Mouse (Mus musculus) forebrain, embryonic 13.5 days (tissue): Measurements from ENCODE around the gene 6430550D23Rik. TPM values are rescaled to one million over a fixed set of nuclear protein-coding genes. Genes with fewer than 3 reads are reported as not detected.
A peak's percentile ranks its signal among the peaks of the same experiment; 100 is the strongest.

Experiments used
- ATAC-seq: fragments of 200-750 bp; cut with Nextera tagmentation; 2 replicates; pipeline ENCODE4 v1.8.0; 2017
- H3K27ac ChIP-seq: fragments of 300-500 bp; sonication (generic); 2 replicates; pipeline ENCODE4 v1.5.1; 2015; ENCODE audit warnings: inconsistent platforms, mild to moderate bottlenecking, moderate library complexity
- H3K27me3 ChIP-seq: fragments of 300-500 bp; sonication (generic); 2 replicates; pipeline ENCODE4 v1.6.1; 2015; ENCODE audit warnings: mild to moderate bottlenecking, inconsistent platforms
- H3K36me3 ChIP-seq: fragments of 300-500 bp; sonication (generic); 2 replicates; pipeline ENCODE4 v1.6.1; 2015; ENCODE audit warnings: mild to moderate bottlenecking, inconsistent platforms; ENCODE audit not compliant: poor library complexity, severe bottlenecking
- H3K4me1 ChIP-seq: fragments of 300-500 bp; sonication (generic); 2 replicates; pipeline ENCODE4 v1.6.1; 2015; ENCODE audit warnings: inconsistent platforms
- H3K4me2 ChIP-seq: fragments of 300-500 bp; sonication (generic); 2 replicates; pipeline ENCODE4 v1.6.1; 2015; ENCODE audit warnings: inconsistent platforms, mild to moderate bottlenecking, moderate library complexity
- H3K4me3 ChIP-seq: fragments of 300-500 bp; sonication (generic); 2 replicates; pipeline ENCODE4 v1.5.1; 2015; ENCODE audit warnings: mild to moderate bottlenecking, inconsistent platforms
- H3K9ac ChIP-seq: fragments of 300-500 bp; sonication (generic); 2 replicates; pipeline ENCODE4 v1.6.1; 2015; ENCODE audit warnings: mild to moderate bottlenecking, inconsistent platforms
- H3K9me3 ChIP-seq: fragments of 300-500 bp; sonication (generic); replicated peaks from 2 replicates; pipeline ENCODE4 v1.6.1; 2016; ENCODE audit warnings: inconsistent platforms
- WGBS: fragments of 180-500 bp; shearing (Covaris S2); methylation state at CpG from one replicate; pipeline ENCODE4 v1.1.7; 2015; 5-methylcytosine and 5-hydroxymethylcytosine counted together
- polyA plus RNA-seq: library from polyadenylated mRNA; unstranded; fragments of >200 nt; fragmentation: Nextera tagmentation; extraction: Ambion mirVana; gene quantifications from 2 replicates; pipeline ENCODE4 v1.2.1, GENCODE M21; 2015

6430550D23Rik gene
- polyA plus RNA-seq, 1 experiment from 2014 or later = 1.3 TPM

DNA sequence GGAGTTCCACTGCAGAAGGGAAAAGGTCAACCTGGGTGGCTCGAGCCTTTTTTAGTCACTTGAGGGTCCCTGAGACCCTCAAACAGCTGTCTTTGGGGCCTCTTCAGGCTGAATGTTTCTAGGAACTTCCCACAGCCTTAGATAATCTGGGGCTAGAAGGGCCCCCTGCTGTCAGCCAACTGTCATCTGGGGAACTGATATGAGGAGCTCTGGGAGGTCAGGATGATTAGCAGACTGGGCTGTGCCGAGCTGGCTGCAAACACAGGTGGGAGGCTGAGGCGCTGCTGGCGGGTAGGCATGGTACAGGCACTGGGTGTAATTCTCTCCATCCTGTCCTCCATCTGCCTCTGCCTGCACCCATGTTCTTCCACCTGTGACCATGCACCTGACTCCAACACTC is 18.7 kb downstream of the 6430550D23Rik start:
- Histone ChIP-seq H3K27me3 (no peaks in the 10 kb centered on the region), H3K4me2 (no peak overlapping the region), H3K9ac (no peak overlapping the region), H3K36me3 (peaks cover 100% of the 10 kb centered on the region), H3K27ac (no peak overlapping the region), H3K9me3 (no peaks in the 10 kb centered on the region), H3K4me3 (no peak overlapping the region), H3K4me1 (no peaks in the 10 kb centered on the region)
- no peak for ATAC-seq
- WGBS = 73% methylated on average over 4 of the region's 4 CpGs

DNA sequence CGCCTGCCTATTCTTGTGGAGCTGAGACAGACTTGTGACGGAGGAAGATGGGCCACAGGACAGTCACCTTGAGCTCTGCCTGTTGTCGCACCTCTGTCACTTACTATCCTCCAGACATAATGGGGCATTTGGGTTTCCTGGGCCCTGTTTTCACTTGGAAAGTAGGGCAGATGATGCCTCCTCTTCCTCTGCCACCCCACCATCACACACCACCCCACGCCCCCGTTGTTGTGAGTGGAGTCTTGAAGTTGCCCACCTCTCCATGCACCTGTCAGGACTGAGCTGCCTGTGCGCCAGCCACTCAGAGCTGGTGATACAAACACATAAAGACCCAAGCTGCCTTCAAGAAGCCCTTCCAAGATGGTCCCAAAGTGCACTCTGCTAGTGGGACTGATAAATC is 20.6 kb downstream of the 6430550D23Rik start:
- no peak overlapping the region for H3K27ac ChIP-seq
- H3K4me3 ChIP-seq = no peak overlapping the region
- no peaks in the 10 kb centered on the region for H3K27me3 ChIP-seq
- peaks cover 100% of the 10 kb centered on the region for H3K36me3 ChIP-seq
- H3K9me3 ChIP-seq = no peaks in the 10 kb centered on the region
- no peaks in the 10 kb centered on the region for H3K4me1 ChIP-seq
- H3K9ac ChIP-seq = no peak overlapping the region
- ATAC-seq = no peak
- H3K4me2 ChIP-seq = no peak overlapping the region
- WGBS = 100% methylated on average over 6 of the region's 6 CpGs

DNA sequence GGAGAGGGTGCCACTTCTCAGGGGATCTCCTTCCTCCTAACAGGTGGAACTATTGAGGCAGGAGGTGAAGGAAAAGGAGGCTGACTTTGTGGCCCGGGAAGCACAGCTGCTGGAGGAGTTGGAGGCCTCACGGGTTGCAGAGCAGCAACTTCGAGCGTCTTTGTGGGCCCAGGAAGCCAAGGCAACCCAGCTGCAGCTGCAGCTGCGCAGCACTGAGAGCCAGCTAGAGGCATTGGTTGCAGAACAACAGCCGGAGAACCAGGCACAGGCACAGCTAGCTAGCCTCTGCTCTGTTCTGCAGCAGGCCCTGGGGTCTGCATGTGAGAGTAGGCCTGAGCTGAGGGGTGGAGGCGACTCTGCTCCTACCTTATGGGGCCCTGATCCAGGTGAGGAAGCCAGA is 22.0 kb downstream of the 6430550D23Rik start:
- ATAC-seq = no peak
- peaks cover 100% of the 10 kb centered on the region for H3K36me3 ChIP-seq
- no peaks in the 10 kb centered on the region for H3K4me1 ChIP-seq
- WGBS = 91% methylated on average over 7 of the region's 7 CpGs
- H3K9me3 ChIP-seq = no peaks in the 10 kb centered on the region
- no peaks in the 10 kb centered on the region for H3K27me3 ChIP-seq
- H3K4me3 ChIP-seq = no peak overlapping the region
- H3K4me2 ChIP-seq = no peak overlapping the region
- no peak overlapping the region for H3K27ac ChIP-seq
- no peak overlapping the region for H3K9ac ChIP-seq

DNA sequence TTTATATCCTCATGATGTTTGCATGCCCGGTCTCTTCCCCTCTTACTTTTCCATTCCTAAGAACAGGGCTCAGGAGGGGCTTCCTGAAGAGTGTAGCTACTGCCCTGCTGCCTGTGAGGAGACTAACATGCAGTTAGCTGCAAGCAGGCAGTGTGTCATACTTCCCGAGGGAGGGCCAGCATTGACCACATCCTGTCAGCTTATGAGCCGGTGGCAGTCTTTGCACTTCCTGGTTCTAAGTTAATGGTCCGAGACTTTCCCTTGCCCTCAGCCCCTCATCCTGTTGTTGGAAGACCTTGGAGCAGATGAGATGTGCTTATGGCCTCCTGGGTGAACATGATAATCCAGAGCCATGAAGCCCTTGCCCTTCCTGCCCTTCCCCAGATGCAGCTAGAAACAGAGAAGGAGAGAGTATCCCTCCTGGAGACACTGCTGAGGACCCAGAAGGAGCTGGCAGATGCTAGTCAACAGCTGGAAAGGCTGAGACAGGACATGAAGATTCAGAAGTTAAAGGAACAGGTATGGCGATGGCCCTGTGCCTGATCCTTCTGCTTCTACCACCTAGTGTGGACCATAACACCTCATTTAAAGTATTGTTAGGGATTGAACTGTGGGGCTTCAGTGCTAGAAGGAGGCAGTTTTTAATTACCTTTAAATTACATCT is 28.3 kb downstream of the 6430550D23Rik start:
- H3K36me3 ChIP-seq = peaks cover 96% of the 10 kb centered on the region
- H3K4me2 ChIP-seq = no peak overlapping the region
- H3K27ac ChIP-seq = no peak overlapping the region
- H3K4me3 ChIP-seq = no peak overlapping the region
- ATAC-seq = no peak
- 89% methylated on average over 5 of the region's 5 CpGs for WGBS
- no peaks in the 10 kb centered on the region for H3K4me1 ChIP-seq
- no peaks in the 10 kb centered on the region for H3K9me3 ChIP-seq
- H3K27me3 ChIP-seq = no peaks in the 10 kb centered on the region
- H3K9ac ChIP-seq = no peak overlapping the region

DNA sequence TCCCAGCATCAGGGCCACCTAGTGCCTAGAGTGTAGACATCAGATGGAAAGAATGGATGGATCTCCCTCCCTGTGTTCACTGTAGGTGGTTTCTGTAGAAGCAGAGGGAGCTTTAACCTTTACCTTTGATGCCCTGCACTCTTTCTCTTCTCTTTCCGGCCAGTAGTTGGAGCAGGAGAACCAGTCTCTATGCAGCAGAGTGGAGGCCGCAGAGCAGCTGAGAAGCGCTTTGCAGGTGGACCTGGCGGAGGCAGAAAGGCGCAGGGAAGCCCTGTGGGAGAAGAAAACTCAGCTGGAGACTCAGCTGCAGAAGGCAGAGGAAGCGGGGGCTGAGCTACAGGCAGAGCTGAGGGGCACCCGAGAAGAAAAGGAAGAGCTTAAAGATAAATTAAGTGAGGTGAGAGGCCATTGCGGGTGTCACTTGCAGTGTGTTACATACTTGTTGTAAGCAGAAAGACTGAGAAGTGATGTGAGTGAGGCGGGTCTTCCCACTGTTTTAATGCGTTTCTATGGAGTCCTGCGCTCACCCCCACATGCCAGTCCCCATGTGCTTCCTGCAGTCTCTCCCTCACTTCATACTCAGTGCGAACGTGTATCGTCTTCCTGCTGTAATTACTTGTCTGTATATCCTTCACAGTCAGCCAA is 33.6 kb downstream of the 6430550D23Rik start:
- Histone ChIP-seq H3K27ac (no peak overlapping the region), H3K9me3 (no peaks in the 10 kb centered on the region), H3K4me2 (no peak overlapping the region), H3K9ac (no peak overlapping the region), H3K27me3 (no peaks in the 10 kb centered on the region), H3K4me1 (no peaks in the 10 kb centered on the region), H3K36me3 (peaks cover 94% of the 10 kb centered on the region), H3K4me3 (no peak overlapping the region)
- ATAC-seq = no peak
- 81% methylated on average over 14 of the region's 14 CpGs for WGBS

DNA sequence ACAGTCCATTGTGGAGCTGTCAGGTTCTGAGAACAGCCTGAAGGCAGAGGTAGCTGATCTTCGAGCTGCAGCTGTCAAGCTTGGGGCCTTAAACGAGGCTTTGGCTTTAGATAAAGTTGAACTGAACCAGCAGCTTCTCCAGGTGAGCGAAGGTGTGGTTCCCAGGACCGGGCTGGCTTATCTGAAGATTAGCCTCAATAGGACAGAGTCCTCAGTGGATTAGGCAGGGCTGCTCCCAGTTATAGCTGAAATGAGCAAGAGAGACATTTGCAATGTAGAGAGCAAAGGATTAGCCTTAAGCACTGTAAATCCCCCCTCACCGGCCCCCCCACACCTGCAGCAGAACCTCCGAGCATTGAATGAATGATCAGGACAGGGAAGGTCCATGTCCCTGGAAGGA is 34.4 kb downstream of the 6430550D23Rik start:
- Histone ChIP-seq H3K4me3 (no peak overlapping the region), H3K9ac (no peak overlapping the region), H3K9me3 (no peaks in the 10 kb centered on the region), H3K27me3 (no peaks in the 10 kb centered on the region), H3K36me3 (peaks cover 94% of the 10 kb centered on the region), H3K4me1 (no peaks in the 10 kb centered on the region), H3K4me2 (no peak overlapping the region), H3K27ac (no peak overlapping the region)
- no peak for ATAC-seq
- WGBS = 87% methylated on average over 6 of the region's 6 CpGs

DNA sequence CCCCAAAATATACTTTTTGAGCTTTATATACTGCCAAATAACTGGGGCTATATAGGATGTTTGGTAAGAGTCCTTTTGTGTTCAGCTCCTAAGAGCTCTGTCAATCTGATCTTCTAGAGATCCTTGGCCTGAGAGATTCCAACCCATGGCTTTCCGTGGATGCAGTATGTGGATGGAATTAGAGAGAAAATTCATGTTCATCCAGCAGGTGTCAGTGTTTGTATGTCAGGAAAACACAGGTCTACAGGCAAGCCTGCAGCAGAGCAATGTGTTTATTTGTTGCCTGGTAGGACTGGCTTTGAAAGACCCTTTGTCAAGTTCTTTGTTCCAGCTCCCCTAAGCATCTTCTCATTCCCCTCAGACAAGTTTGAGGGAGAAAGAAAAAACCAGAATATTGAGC is 44.8 kb downstream of the 6430550D23Rik start:
- H3K4me1 ChIP-seq = peaks cover 3% of the 10 kb centered on the region; the same call in 1 of the 2 replicates

DNA sequence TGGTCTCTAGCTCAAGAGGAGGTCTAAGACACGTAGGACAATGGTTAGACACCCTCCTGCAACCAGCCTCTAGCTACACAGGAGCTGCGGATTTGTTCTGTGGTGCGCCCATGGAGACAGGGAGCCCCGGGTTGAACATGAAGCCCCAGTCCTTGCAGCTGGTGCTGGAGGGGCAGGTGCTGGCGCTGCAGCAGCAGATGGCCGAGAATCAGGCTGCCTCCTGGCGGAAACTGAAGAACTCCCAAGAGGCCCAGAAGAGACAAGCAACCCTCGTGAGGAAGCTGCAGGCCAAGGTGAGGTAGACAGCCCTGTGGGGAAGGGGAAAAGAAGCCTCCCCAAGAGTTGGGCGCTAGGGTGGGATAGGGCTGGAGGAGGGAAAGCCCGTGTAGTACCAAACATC is 45.9 kb downstream of the 6430550D23Rik start:
- no peak overlapping the region for H3K4me3 ChIP-seq
- ATAC-seq = no peak

More for the DNA sequence above, 44.8 kb downstream of the 6430550D23Rik start:
- Histone ChIP-seq H3K9me3 (no peaks in the 10 kb centered on the region), H3K36me3 (peaks cover 61% of the 10 kb centered on the region), H3K9ac (no peak overlapping the region), H3K27me3 (no peaks in the 10 kb centered on the region), H3K4me3 (no peak overlapping the region), H3K27ac (no peak overlapping the region), H3K4me2 (no peak overlapping the region)
- no peak for ATAC-seq
- WGBS = 47% methylated on average over 1 of the region's 1 CpGs

DNA sequence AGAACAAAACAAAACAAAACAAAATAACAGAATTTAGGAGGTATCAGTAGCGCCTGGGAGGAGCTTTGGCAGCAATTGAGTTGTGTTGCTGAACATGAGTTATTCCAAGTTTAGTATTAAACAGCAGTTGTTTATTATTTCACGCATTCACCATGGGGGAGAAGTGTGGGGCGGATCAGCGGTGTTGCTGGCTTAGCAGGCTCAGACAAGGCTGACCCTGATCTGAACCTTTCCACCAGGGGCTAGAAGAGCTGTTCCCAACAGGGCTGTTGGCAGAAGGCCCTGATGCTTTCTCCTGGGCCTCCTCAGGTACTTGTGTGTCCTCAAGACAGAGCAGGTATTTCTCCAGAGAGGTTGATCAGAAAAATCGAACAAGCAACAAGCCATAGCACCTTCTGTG is 47.8 kb downstream of the 6430550D23Rik start:
- H3K4me2 ChIP-seq = no peak overlapping the region
- H3K9ac ChIP-seq = no peak overlapping the region
- no peak overlapping the region for H3K27ac ChIP-seq
- H3K36me3 ChIP-seq = peaks cover 32% of the 10 kb centered on the region
- no peak for ATAC-seq
- WGBS = 93% methylated on average over 5 of the region's 5 CpGs
- H3K4me1 ChIP-seq = peaks cover 13% of the 10 kb centered on the region
- H3K27me3 ChIP-seq = no peaks in the 10 kb centered on the region
- no peaks in the 10 kb centered on the region for H3K9me3 ChIP-seq
- no peak overlapping the region for H3K4me3 ChIP-seq

More for the DNA sequence above, 45.9 kb downstream of the 6430550D23Rik start:
- peaks cover 50% of the 10 kb centered on the region for H3K36me3 ChIP-seq
- 80% methylated on average over 10 of the region's 10 CpGs for WGBS
- H3K9me3 ChIP-seq = no peaks in the 10 kb centered on the region
- H3K4me1 ChIP-seq = peaks cover 13% of the 10 kb centered on the region
- no peak overlapping the region for H3K9ac ChIP-seq
- H3K4me2 ChIP-seq = no peak overlapping the region
- H3K27ac ChIP-seq = no peak overlapping the region
- no peaks in the 10 kb centered on the region for H3K27me3 ChIP-seq

DNA sequence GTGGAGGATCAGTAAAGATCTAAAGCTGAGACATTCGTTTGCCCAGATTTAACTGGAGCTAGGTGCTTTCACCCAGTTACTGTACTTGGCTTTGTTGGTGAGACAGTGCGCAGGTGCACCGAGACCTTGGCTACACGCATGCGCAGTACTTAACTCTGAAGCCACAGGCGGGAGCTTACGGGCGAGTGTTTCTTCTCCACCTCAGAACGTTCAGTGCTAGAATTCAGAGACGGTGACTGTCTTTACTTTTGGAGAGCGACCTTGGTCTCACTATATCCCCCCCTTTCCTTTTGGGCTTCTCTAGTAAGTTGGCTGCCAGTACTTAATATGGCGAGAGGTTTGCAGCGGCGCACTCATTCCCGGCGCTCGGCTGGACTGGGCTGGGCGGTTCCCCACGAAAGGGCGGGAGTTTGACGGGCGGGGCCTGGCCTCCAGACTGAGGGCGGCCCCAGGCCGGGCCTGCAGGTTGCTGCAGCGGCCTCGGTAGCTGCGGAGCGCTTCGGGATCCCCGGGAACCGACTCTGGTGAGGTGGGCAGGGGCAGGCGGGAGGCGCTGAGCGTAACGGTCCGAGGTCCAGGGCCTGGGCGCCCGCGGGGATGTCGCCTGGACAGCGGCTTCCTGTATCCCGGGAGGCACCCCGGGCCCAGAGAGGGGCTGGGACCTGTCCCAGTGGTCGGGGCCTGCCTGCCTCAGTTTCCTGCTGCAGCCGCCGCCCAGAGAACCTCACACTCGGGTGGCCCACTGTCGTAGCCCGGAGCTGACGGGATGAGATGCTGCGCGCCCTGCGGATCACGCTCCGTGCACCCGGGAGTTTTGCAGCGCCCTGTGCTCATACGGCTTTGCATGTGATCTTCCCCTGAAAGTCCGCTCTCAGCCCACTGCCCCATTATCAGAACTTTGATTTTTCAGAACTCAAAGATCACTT is 51.4 kb downstream of the 6430550D23Rik start, which contains the start of gene Cep250:
Gene Cep250 (plus strand): TSS at position 325 of the 926 bp plus-strand sequence.
- Histone ChIP-seq H3K4me2 (peak within 1 kb of the TSS; percentile 73), H3K36me3 (no peaks in the 10 kb centered on the region), H3K27me3 (peaks cover 5% of the 10 kb centered on the region; the same call in 1 of the 2 replicates), H3K27ac (peak within 1 kb of the TSS; percentile 88), H3K9ac (peak within 1 kb of the TSS; percentile 97), H3K9me3 (no peaks in the 10 kb centered on the region), H3K4me1 (peaks cover 10% of the 10 kb centered on the region), H3K4me3 (peak within 1 kb of the TSS; percentile 92)
- peak; percentile 98 for ATAC-seq
- WGBS = under 1% methylated on average over 57 of the region's 59 CpGs

DNA sequence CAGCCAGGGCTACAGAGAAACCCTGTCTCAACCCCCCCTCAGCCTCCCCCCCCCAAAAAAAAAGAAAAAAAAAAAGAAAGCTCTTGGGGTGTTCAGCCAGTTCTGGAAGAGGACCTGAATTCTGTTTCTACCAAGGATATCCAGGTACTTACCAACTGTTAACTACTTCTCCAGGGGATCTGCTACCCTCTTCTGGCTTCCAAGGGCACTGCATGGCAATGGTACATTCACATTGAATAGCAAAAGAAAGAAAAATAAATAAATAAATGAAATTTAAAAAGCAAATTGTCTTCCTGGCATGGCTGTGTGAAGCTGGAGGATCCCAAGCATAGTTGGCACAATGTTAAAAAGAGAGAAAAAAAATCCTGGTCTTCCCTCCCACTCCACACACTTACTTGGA is 55.8 kb downstream of the 6430550D23Rik start:
- H3K36me3 ChIP-seq = no peaks in the 10 kb centered on the region
- H3K4me1 ChIP-seq = peaks cover 19% of the 10 kb centered on the region
- H3K4me3 ChIP-seq = no peak overlapping the region
- no peaks in the 10 kb centered on the region for H3K9me3 ChIP-seq
- no peak overlapping the region for H3K27ac ChIP-seq
- H3K9ac ChIP-seq = no peak overlapping the region
- no peak overlapping the region for H3K4me2 ChIP-seq
- ATAC-seq = no peak
- peaks cover 5% of the 10 kb centered on the region; the same call in 1 of the 2 replicates for H3K27me3 ChIP-seq

DNA sequence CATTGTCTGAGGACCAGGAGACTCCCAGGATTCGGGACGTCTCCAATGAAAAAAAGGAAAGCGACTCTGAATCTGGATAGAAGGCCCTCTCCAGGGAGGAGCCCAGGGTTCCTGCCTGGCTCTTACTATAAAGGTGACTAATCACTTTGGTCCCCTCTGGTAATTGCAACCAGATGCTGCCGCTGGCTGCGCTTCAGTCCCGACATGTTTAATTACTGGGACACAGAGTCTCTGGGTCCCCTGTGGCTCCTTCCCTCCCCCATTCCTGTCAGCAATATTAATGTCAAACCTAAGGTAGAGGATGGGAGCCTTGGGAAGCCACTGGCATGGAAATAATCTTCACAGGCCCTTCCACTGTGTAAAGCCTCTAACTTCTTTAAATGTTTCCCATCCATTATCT is 58.4 kb downstream of the 6430550D23Rik start:
- Histone ChIP-seq H3K36me3 (no peaks in the 10 kb centered on the region), H3K9ac (no peak overlapping the region), H3K27me3 (peaks cover 5% of the 10 kb centered on the region; the same call in 1 of the 2 replicates), H3K4me2 (no peak overlapping the region), H3K4me3 (no peak overlapping the region), H3K27ac (no peak overlapping the region), H3K4me1 (peaks cover 30% of the 10 kb centered on the region), H3K9me3 (no peaks in the 10 kb centered on the region)
- no peak for ATAC-seq
- 28% methylated on average over 6 of the region's 6 CpGs for WGBS
